Mouse (Mus musculus) erythroblast, embryonic 14.5 days (primary cell): ENCODE data around the gene Ric8b. TPM values are rescaled to one million over a fixed set of nuclear protein-coding genes. Genes with fewer than 3 reads are reported as not detected.

Experiments used
- H3K27me3 ChIP-seq: 2 replicates; pipeline ENCODE4 v1.6.1; 2012; ENCODE audit warnings: inconsistent platforms; ENCODE audit not compliant: control insufficient read depth
- H3K36me3 ChIP-seq: 2 replicates; pipeline ENCODE4 v1.6.1; 2012; ENCODE audit warnings: mild to moderate bottlenecking, inconsistent platforms; ENCODE audit not compliant: control insufficient read depth
- H3K4me1 ChIP-seq: 2 replicates; pipeline ENCODE4 v1.6.1; 2012; ENCODE audit warnings: inconsistent platforms; ENCODE audit not compliant: control insufficient read depth
- H3K4me3 ChIP-seq: replicated peaks from 2 replicates; pipeline ENCODE3; 2012; ENCODE audit warnings: moderate library complexity, mild to moderate bottlenecking, inconsistent platforms
- H3K9me3 ChIP-seq: 2 replicates; pipeline ENCODE4 v1.6.1; 2012; ENCODE audit warnings: low read length, inconsistent platforms, mixed read lengths; ENCODE audit not compliant: control insufficient read depth
- GATA1 ChIP-seq: IDR thresholded peaks from 2 replicates; pipeline ENCODE4 v1.6.1; 2012; ENCODE audit warnings: low read length, inconsistent platforms, mixed read lengths
- TAL1 ChIP-seq: IDR thresholded peaks from 3 replicates; pipeline ENCODE4 v1.6.1; 2012; ENCODE audit warnings: low read length, inconsistent platforms, mixed read lengths
- polyA plus RNA-seq: library from polyadenylated mRNA; stranded (reverse); fragments of >175 nt; gene quantifications from 2 replicates; pipeline ENCODE4 v1.2.3, GENCODE M21; 2012

Gene Ric8b
- polyA plus RNA-seq, 1 experiment: 0.09 TPM

DNA sequence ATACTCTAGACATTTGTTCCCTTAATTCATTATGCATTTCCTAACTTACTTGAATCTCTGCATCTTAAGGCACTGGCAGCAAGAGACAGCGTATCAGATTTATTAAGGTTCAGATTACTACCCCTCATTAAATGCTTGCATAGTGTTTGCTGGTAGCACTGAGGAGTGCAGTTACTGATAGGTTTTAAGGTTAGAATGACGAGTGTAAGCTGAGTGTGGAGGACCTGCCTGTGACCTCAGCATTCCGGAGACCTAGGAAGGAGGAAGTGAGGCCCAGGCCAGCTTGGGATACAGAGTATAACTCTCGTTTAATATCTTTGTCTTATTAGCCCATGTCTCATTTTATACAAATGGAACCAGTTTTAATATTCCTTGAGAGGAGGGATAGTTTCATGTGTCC lies 71.2 kb downstream of the Ric8b start:
- no peaks in the 10 kb centered on the region for H3K4me1 ChIP-seq
- TF ChIP-seq GATA1: no peak
- TF ChIP-seq TAL1: no peak
- no peaks in the 10 kb centered on the region for H3K27me3 ChIP-seq
- H3K4me3 ChIP-seq: no peak overlapping the region
- no peaks in the 10 kb centered on the region for H3K9me3 ChIP-seq
- H3K36me3 ChIP-seq: peaks cover 42% of the 10 kb centered on the region

DNA sequence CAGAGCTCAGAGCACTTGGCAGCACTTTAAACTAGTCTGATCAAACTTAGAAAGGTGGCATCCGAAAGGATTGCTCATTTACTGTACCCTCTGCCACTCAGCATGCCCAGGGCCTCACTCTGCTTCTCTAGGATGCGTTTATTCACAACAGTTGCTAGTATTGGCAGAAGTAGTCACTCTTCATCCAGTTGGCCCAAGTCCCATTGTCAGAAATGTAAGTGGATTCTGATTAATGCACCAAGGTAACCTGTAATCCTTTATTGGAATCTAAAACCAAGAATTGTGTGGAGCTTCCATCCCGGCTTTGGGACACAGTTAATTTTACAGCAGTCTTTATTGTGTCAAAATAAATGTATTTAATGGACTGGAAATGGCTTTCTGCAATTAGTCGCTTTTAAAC lies 76.9 kb downstream of the Ric8b start:
- peaks cover 25% of the 10 kb centered on the region for H3K36me3 ChIP-seq
- TF ChIP-seq GATA1: no peak
- H3K9me3 ChIP-seq: no peaks in the 10 kb centered on the region
- peaks cover 4% of the 10 kb centered on the region; the same call in 1 of the 2 replicates for H3K4me1 ChIP-seq
- H3K27me3 ChIP-seq: no peaks in the 10 kb centered on the region
- H3K4me3 ChIP-seq: no peak overlapping the region

DNA sequence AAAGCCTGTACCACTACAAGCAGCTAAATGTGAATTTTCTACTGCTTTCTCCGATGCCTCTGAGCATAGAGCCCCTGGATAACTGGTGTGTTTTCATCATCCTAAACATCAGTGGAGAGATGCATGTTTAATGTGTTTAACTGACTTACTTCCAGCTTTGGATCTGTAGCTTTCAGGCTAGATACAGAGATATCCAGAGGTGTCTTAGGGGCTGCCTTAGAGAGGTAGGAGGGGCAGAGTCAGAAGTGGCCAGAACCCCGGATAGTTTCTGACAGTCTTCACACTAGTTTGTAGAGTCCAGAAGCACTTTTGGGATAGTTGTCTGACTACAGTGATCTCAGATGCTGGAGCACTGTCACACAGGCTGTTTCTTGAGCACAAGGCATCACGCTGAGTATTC lies 77.6 kb downstream of the Ric8b start:
- no peaks in the 10 kb centered on the region for H3K9me3 ChIP-seq
- H3K27me3 ChIP-seq: no peaks in the 10 kb centered on the region
- no peak overlapping the region for H3K4me3 ChIP-seq
- H3K4me1 ChIP-seq: peaks cover 10% of the 10 kb centered on the region
- peaks cover 19% of the 10 kb centered on the region for H3K36me3 ChIP-seq
- no peak for TF ChIP-seq TAL1
- TF ChIP-seq GATA1: no peak

DNA sequence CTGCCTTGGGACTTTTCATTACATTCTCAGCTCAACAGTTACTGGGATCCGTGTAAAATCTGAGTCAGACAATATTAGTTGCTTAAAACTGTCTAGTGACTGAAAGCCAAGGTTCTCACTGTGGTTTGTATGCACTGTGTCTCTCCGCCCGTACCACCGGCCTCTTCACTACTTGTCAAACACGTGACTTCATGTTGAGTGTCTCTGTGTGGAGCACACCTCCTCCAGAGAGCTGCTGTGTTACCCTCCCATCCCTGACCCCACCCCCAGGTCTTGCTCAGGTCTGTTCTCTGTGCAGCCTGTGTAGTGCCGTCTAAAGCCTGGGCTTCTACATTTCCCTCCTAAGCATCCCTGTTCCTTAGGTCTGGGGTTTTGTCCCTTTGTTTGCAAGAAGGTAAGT lies 79.0 kb downstream of the Ric8b start:
- Histone ChIP-seq H3K4me1 (peaks cover 13% of the 10 kb centered on the region), H3K27me3 (no peaks in the 10 kb centered on the region), H3K36me3 (peaks cover 17% of the 10 kb centered on the region), H3K9me3 (no peaks in the 10 kb centered on the region), H3K4me3 (no peak overlapping the region)
- TF ChIP-seq GATA1 (no peak), TAL1 (no peak)

DNA sequence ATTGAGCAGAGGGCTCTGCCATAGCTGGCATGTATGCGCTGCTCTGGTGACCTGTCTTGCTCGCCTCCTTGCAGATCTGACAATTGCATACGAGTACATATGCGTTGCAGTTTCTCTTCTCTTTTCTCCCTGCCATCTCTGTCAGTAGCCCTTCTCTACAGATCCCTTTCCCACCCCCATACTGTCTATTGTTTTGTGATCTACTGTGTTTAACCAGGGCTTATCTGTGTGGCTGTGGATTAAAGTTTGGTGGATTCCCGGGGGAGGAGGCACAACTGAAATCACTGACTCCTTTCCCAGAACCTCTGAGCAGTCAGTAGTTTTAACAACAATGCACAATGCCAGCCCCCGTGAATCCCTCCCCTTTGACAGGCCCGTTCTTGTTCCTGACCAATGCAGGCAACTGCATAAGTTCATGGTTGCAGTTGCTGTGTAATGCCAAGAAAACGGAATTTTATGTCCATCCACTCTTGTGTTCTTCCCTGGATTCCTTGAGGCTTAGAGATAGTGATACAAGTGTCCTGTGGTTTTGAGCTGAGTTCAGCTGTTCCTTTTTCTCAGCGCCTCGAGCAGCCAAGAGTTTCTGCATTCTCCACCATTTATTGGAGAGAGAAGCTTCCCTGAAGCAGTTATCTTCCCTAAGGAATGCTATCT lies 80.3 kb downstream of the Ric8b start:
- Histone ChIP-seq H3K4me1 (peaks cover 13% of the 10 kb centered on the region), H3K4me3 (no peak overlapping the region), H3K9me3 (no peaks in the 10 kb centered on the region), H3K27me3 (no peaks in the 10 kb centered on the region), H3K36me3 (peaks cover 12% of the 10 kb centered on the region)
- no peak for TF ChIP-seq GATA1
- TF ChIP-seq TAL1: no peak

DNA sequence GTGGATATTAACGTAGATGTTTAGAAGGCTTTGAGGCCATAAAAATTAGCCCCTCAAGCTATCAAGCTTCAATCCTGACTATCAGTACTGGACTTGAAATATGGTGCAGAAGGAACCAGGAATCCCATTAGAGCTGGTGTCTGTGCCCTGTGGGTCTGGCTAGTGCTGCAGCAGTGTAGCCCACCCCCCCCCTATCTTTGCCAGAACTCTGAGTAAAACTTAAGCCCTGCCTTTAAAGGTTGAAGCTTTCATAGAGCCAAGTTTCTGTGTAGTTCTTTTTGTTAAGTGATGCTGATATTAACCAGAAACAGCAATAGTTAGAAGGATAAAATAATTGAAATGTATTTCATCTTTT lies 80.8 kb downstream of the Ric8b start:
- TF ChIP-seq TAL1: no peak
- no peak for TF ChIP-seq GATA1
- Histone ChIP-seq H3K4me3 (no peak overlapping the region), H3K9me3 (no peaks in the 10 kb centered on the region), H3K27me3 (no peaks in the 10 kb centered on the region), H3K36me3 (peaks cover 11% of the 10 kb centered on the region), H3K4me1 (peaks cover 13% of the 10 kb centered on the region)

DNA sequence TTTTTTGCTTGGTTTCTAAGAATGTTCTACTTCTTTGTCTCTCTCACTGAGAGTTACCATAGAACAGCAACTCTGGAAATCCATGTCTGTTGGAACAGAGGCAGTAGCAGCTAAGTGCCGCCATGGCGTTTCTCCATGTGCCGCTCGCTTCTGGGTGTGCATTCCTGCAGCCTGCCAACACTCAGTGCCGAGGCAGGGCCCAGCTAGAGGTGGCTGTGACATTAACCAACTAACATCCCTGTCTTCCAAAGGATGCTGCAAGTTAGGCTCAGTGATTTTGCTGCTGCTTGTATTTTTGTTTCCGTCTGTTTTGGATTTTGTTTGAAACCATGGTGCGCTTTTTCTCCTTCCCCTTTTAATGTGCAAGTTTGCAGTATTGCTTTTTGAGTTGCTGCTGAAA lies 84.5 kb downstream of the Ric8b start:
- no peaks in the 10 kb centered on the region for H3K9me3 ChIP-seq
- no peaks in the 10 kb centered on the region for H3K27me3 ChIP-seq
- H3K4me1 ChIP-seq: peaks cover 26% of the 10 kb centered on the region
- no peak for TF ChIP-seq TAL1
- TF ChIP-seq GATA1: no peak
- no peak overlapping the region for H3K4me3 ChIP-seq
- peaks cover 12% of the 10 kb centered on the region for H3K36me3 ChIP-seq

DNA sequence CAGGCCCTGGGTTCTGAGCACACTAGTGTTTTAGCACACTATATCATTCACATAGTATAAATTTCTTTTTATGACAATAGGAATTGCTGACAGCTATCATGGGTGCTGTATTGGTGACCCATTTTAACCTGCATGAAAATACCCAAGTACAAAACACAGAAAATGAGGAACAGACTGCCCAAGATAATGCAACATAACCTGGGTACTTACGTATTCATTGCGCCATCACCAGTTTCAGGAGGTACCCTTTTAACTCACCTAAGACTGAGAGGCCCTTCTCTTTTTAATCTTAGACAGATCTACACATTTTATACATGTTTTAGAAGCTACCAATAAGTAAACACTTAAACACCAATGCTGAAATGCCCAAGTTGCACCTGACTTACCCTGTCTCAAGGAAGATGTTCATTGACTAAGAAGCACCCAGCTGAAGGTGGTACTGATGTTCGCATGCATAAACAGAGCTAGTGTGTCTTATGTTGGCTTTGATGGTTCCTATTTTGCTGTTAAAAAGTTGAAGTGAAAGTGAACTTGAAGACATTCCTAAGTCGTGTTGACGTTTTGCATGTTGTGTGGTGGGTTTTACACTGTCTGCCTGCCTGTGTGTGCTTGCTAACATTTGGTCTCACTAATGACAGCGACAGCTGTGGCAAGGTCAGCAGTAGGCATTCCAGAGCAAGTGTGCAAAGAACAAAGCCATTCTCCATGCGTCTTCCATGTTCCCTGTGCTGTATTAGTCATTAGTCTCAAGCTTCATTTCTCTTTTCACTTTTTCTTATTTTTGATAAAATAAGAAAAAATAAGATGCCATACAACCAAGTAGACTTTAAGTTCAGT lies 86.0 kb downstream of the Ric8b start:
- peaks cover 10% of the 10 kb centered on the region for H3K36me3 ChIP-seq
- no peak overlapping the region for H3K4me3 ChIP-seq
- peaks cover 41% of the 10 kb centered on the region for H3K4me1 ChIP-seq
- H3K27me3 ChIP-seq: no peaks in the 10 kb centered on the region
- H3K9me3 ChIP-seq: no peaks in the 10 kb centered on the region
- no peak for TF ChIP-seq GATA1
- TF ChIP-seq TAL1: no peak

DNA sequence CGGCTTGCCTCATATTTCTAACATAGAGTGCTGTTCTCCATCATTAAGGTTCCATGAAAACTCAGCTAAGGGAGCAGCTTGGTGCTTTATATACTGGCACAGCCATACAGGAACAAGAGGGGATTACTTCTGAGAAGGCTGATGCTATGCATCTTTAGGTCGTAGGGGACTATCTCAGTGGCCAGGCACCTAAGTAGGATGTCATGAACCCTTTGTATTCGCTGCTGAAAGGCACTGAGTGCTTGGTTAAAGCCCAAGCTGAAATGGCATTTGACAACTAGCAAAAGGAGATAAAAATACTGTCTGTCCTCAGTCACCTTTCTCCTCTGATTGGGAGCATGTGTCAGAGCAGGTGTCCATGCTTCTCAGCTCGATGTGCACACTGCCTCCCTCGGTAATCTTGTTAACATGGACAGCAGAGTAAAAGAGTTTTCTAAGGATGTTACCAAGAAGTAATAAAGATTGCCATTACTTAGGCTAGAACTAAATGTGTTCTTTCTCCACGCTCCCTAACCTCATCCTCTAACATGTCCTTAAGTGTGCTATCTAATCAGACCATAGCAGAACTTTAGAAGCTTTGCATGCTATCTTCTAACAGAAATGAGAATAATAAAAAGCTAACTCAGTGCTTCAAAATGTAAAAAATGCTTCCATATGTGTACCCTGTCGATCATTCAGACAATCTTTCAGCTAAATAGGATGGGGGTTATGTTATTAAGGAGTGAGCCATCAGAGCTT lies 89.3 kb downstream of the Ric8b start:
- no peak overlapping the region for H3K4me3 ChIP-seq
- TF ChIP-seq GATA1 (no peak), TAL1 (no peak)
- peaks cover 26% of the 10 kb centered on the region for H3K36me3 ChIP-seq
- H3K9me3 ChIP-seq: no peaks in the 10 kb centered on the region
- peaks cover 35% of the 10 kb centered on the region for H3K4me1 ChIP-seq
- H3K27me3 ChIP-seq: no peaks in the 10 kb centered on the region
